Mouse (Mus musculus): ENCODE data around the gene Tnfsf13. TPM values are rescaled to one million over a fixed set of nuclear protein-coding genes. Genes with fewer than 3 reads are reported as not detected.

Gene Tnfsf13
- polyA plus RNA-seq, 1 experiment = 6.9 TPM

- WGBS = under 1% methylated on average over 79 of the region's 80 CpGs
- Histone ChIP-seq H3K4me1 (ENCODE audit: control insufficient read depth, insufficient read depth, insufficient read length, low read length) (peaks cover 5% of the 10 kb centered on the region), H3K27ac (ENCODE audit: insufficient read depth, low read depth, low read length) (peak within 1 kb of the TSS; percentile 100), H3K4me3 (ENCODE audit: low read depth, low read length) (peak within 1 kb of the TSS; percentile 89), H3K36me3 (ENCODE audit: control insufficient read depth, insufficient read depth, low read length) (peaks cover 24% of the 10 kb centered on the region), H3K27me3 (ENCODE audit: control insufficient read depth, insufficient read depth, low read length) (no peaks in the 10 kb centered on the region)
- TF ChIP-seq POLR2A (IDR thresholded peaks at IDR 0.05; ENCODE audit: low read depth, low read length) (peak; percentile 75), CTCF (IDR thresholded peaks at IDR 0.05; ENCODE audit: extremely low read depth, insufficient read length, insufficient replicate concordance, low read depth, low read length) (no peak)
Measured at GRCm38 (mm10) chr11:69681314-69682208, 4.0 kb downstream of the Tnfsf13 start, which contains the start of gene Senp3. Gene Senp3, minus strand, starts transcription at chr11:69682084.

- Histone ChIP-seq H3K4me1 (ENCODE audit: control insufficient read depth, insufficient read depth, insufficient read length, low read length) (peaks cover under 1% of the 10 kb centered on the region), H3K27me3 (ENCODE audit: control insufficient read depth, insufficient read depth, low read length) (no peaks in the 10 kb centered on the region), H3K36me3 (ENCODE audit: control insufficient read depth, insufficient read depth, low read length) (peaks cover 32% of the 10 kb centered on the region), H3K27ac (ENCODE audit: insufficient read depth, low read depth, low read length) (no peak overlapping the region), H3K4me3 (ENCODE audit: low read depth, low read length) (no peak overlapping the region)
- WGBS = 89% methylated on average over 30 of the region's 30 CpGs
- TF ChIP-seq POLR2A (IDR thresholded peaks at IDR 0.05; ENCODE audit: low read depth, low read length) (no peak), CTCF (IDR thresholded peaks at IDR 0.05; ENCODE audit: extremely low read depth, insufficient read length, insufficient replicate concordance, low read depth, low read length) (no peak)
Measured at GRCm38 (mm10) chr11:69680136-69680855, 5.3 kb downstream of the Tnfsf13 start.

GRCm38 (mm10) chr11:69679144-69679543, 6.4 kb downstream of the Tnfsf13 start:
- no peaks in the 10 kb centered on the region for H3K27me3 ChIP-seq (ENCODE audit: control insufficient read depth, insufficient read depth, low read length)
- TF ChIP-seq CTCF (IDR thresholded peaks at IDR 0.05; ENCODE audit: extremely low read depth, insufficient read length, insufficient replicate concordance, low read depth, low read length) = no peak
- no peak for TF ChIP-seq POLR2A (IDR thresholded peaks at IDR 0.05; ENCODE audit: low read depth, low read length)
- H3K4me3 ChIP-seq (ENCODE audit: low read depth, low read length) = no peak overlapping the region
- 90% methylated on average over 2 of the region's 2 CpGs for WGBS
- H3K4me1 ChIP-seq (ENCODE audit: control insufficient read depth, insufficient read depth, insufficient read length, low read length) = no peaks in the 10 kb centered on the region; the same call in 1 of the 2 replicates
- no peak overlapping the region for H3K27ac ChIP-seq (ENCODE audit: insufficient read depth, low read depth, low read length)
- peaks cover 37% of the 10 kb centered on the region for H3K36me3 ChIP-seq (ENCODE audit: control insufficient read depth, insufficient read depth, low read length)

GRCm38 (mm10) chr11:69672211-69672706, 13.3 kb downstream of the Tnfsf13 start, which contains the start of gene Eif4a1:
Gene Eif4a1, minus strand, starts transcription at chr11:69672423.
- Histone ChIP-seq H3K27ac (ENCODE audit: insufficient read depth, low read depth, low read length) (peak within 1 kb of the TSS; percentile 88), H3K4me1 (ENCODE audit: control insufficient read depth, insufficient read depth, insufficient read length, low read length) (no peaks in the 10 kb centered on the region; the same call in 1 of the 2 replicates), H3K27me3 (ENCODE audit: control insufficient read depth, insufficient read depth, low read length) (no peaks in the 10 kb centered on the region), H3K36me3 (ENCODE audit: control insufficient read depth, insufficient read depth, low read length) (peaks cover 53% of the 10 kb centered on the region), H3K4me3 (ENCODE audit: low read depth, low read length) (peak within 1 kb of the TSS; percentile 87)
- WGBS = 0% methylated on average over 36 of the region's 36 CpGs
- TF ChIP-seq CTCF (IDR thresholded peaks at IDR 0.05; ENCODE audit: extremely low read depth, insufficient read length, insufficient replicate concordance, low read depth, low read length) (0 out of 2 replicates have a peak, but pooled peaks have one; percentile 23), POLR2A (IDR thresholded peaks at IDR 0.05; ENCODE audit: low read depth, low read length) (peak; percentile 95)

GRCm38 (mm10) chr11:69671726-69672124, 13.9 kb downstream of the Tnfsf13 start:
- WGBS = under 1% methylated on average over 43 of the region's 43 CpGs
- Histone ChIP-seq H3K4me1 (ENCODE audit: control insufficient read depth, insufficient read depth, insufficient read length, low read length) (no peaks in the 10 kb centered on the region; the same call in 1 of the 2 replicates), H3K27me3 (ENCODE audit: control insufficient read depth, insufficient read depth, low read length) (no peaks in the 10 kb centered on the region), H3K27ac (ENCODE audit: insufficient read depth, low read depth, low read length) (peak overlapping the region; percentile 88), H3K36me3 (ENCODE audit: control insufficient read depth, insufficient read depth, low read length) (peaks cover 52% of the 10 kb centered on the region), H3K4me3 (ENCODE audit: low read depth, low read length) (peak overlapping the region; percentile 87)
- TF ChIP-seq POLR2A (IDR thresholded peaks at IDR 0.05; ENCODE audit: low read depth, low read length) = no peak
- TF ChIP-seq CTCF (IDR thresholded peaks at IDR 0.05; ENCODE audit: extremely low read depth, insufficient read length, insufficient replicate concordance, low read depth, low read length) = no peak

- peak overlapping the region; percentile 88 for H3K27ac ChIP-seq (ENCODE audit: insufficient read depth, low read depth, low read length)
- no peaks in the 10 kb centered on the region; the same call in 1 of the 2 replicates for H3K4me1 ChIP-seq (ENCODE audit: control insufficient read depth, insufficient read depth, insufficient read length, low read length)
- TF ChIP-seq CTCF (IDR thresholded peaks at IDR 0.05; ENCODE audit: extremely low read depth, insufficient read length, insufficient replicate concordance, low read depth, low read length) = no peak
- TF ChIP-seq POLR2A (IDR thresholded peaks at IDR 0.05; ENCODE audit: low read depth, low read length) = peak; percentile 68; the same call in 1 of the 2 replicates
- no peaks in the 10 kb centered on the region for H3K27me3 ChIP-seq (ENCODE audit: control insufficient read depth, insufficient read depth, low read length)
- under 1% methylated on average over 59 of the region's 61 CpGs for WGBS
- H3K4me3 ChIP-seq (ENCODE audit: low read depth, low read length) = peak overlapping the region; percentile 87
- H3K36me3 ChIP-seq (ENCODE audit: control insufficient read depth, insufficient read depth, low read length) = peaks cover 53% of the 10 kb centered on the region
Measured at GRCm38 (mm10) chr11:69670786-69671725, 14.5 kb downstream of the Tnfsf13 start.

Data from small intestine, adult 2 months (tissue).